Mouse (Mus musculus) embryonic fibroblast, embryonic 13.5 days (primary cell): ENCODE results near the gene Sdf4.

Experiments
- CTCF ChIP-seq: IDR thresholded peaks from 2 replicates; pipeline ENCODE4 v1.5.1; 2011; ENCODE audit warnings: mild to moderate bottlenecking, control low read depth, low read length, moderate library complexity, borderline replicate concordance; ENCODE audit not compliant: insufficient read depth
- POLR2A ChIP-seq: IDR thresholded peaks from 2 replicates; pipeline ENCODE4 v1.6.1; 2011; ENCODE audit warnings: low read depth, mild to moderate bottlenecking, control low read depth, low read length, moderate library complexity

DNA sequence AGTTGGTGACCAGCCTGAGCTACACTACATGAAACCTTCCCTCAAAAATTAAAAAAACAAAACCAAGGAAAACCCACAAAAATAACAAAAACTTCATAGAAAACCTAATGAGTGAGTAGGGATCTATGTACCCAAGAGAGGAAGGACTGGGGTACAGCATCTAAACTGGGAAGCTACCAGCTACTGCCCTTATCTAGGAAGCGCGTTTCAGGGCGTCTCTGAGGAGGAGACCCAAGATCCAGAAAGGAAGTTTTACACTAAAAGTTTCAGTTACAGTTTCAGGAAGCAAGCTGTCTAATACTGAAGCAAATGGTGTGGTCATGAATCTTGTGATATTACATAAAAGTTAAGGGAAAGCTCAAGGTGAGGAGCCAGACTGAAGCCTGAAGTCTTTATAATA, 57.1 kb downstream of the Sdf4 start:
- TF ChIP-seq CTCF (no peak), POLR2A (no peak)
